Mouse (Mus musculus) hindbrain, embryonic 11.5 days (tissue): Measurements from ENCODE around the gene Phf13. TPM values are rescaled to one million over a fixed set of nuclear protein-coding genes. Genes with fewer than 3 reads are reported as not detected.

Source experiments
- ATAC-seq: fragments of 200-750 bp; cut with Nextera tagmentation; 2 replicates; pipeline ENCODE4 v1.8.0; 2017; ENCODE audit warnings: mild to moderate bottlenecking, moderate TSS enrichment, moderate library complexity; ENCODE audit not compliant: low FRiP score
- DNase-seq: peaks from one replicate; pipeline ENCODE4 v3.0.0-alpha.2; 2015; ENCODE audit warnings: low spot score
- H3K27ac ChIP-seq: fragments of 300-500 bp; sonication (generic); 2 replicates; pipeline ENCODE4 v1.5.1; 2014; ENCODE audit warnings: mild to moderate bottlenecking, low read depth, low read length
- H3K27me3 ChIP-seq: fragments of 300-500 bp; sonication (generic); 2 replicates; pipeline ENCODE4 v1.6.1; 2014; ENCODE audit warnings: mild to moderate bottlenecking, low read length, moderate library complexity, mixed read lengths; ENCODE audit not compliant: control insufficient read depth, insufficient read depth
- H3K36me3 ChIP-seq: fragments of 300-500 bp; sonication (generic); 2 replicates; pipeline ENCODE4 v1.6.1; 2014; ENCODE audit warnings: mild to moderate bottlenecking, low read length, moderate library complexity, mixed read lengths; ENCODE audit not compliant: control insufficient read depth, insufficient read depth
- H3K4me1 ChIP-seq: fragments of 300-500 bp; sonication (generic); replicated peaks from 2 replicates; pipeline ENCODE4 v1.6.1; 2014; ENCODE audit warnings: low read length, mixed read lengths; ENCODE audit not compliant: control insufficient read depth, insufficient read depth
- H3K4me2 ChIP-seq: fragments of 300-500 bp; sonication (generic); replicated peaks from 2 replicates; pipeline ENCODE4 v1.6.1; 2014; ENCODE audit warnings: mild to moderate bottlenecking, low read depth, low read length
- H3K4me3 ChIP-seq: fragments of 300-500 bp; sonication (generic); 2 replicates; pipeline ENCODE4 v1.5.1; 2014; ENCODE audit warnings: low read depth, low read length
- H3K9ac ChIP-seq: fragments of 300-500 bp; sonication (generic); 2 replicates; pipeline ENCODE4 v1.6.1; 2014; ENCODE audit warnings: low read depth, low read length
- H3K9me3 ChIP-seq: fragments of 300-500 bp; sonication (generic); 2 replicates; pipeline ENCODE4 v1.6.1; 2016; ENCODE audit warnings: low read length; ENCODE audit not compliant: control insufficient read depth
- WGBS: fragments of 180-500 bp; shearing (Covaris S2); extraction: QIAGEN DNeasy Blood & Tissue Kit; methylation state at CpG from one replicate; pipeline ENCODE4 v1.1.7; 2014; 5-methylcytosine and 5-hydroxymethylcytosine counted together
- polyA plus RNA-seq: library from polyadenylated mRNA; unstranded; fragments of >200 nt; fragmentation: Nextera tagmentation; extraction: Ambion mirVana; gene quantifications from 2 replicates; pipeline ENCODE4 v1.2.1, GENCODE M21; 2014

The Phf13 gene
- polyA plus RNA-seq, 1 experiment from 2014 or later, result 15.2 TPM

- no peak for ATAC-seq
- 94% methylated on average over 1 of the region's 1 CpGs for WGBS
These were observed 40.3 kb downstream of the Phf13 start for GRCm38 (mm10) chr4:151955791-151956190.

GRCm38 (mm10) chr4:151953209-151953608 is 42.8 kb downstream of the Phf13 start:
- Histone ChIP-seq H3K4me1 (no peaks in the 10 kb centered on the region), H3K36me3 (peaks cover 7% of the 10 kb centered on the region; the same call in 1 of the 2 replicates), H3K27ac (no peak overlapping the region), H3K9ac (no peak overlapping the region), H3K4me2 (no peak overlapping the region), H3K27me3 (no peaks in the 10 kb centered on the region), H3K4me3 (no peak overlapping the region), H3K9me3 (no peaks in the 10 kb centered on the region)
- no peak for ATAC-seq
- DNase-seq, result no peak
- 84% methylated on average over 6 of the region's 6 CpGs for WGBS

More at GRCm38 (mm10) chr4:151955791-151956190, 40.3 kb downstream of the Phf13 start:
- Histone ChIP-seq H3K4me2 (no peak overlapping the region), H3K36me3 (0 out of 2 replicates have a peak, but pooled peaks cover 9% of the 10 kb centered on the region), H3K9ac (no peak overlapping the region), H3K4me3 (no peak overlapping the region), H3K27me3 (no peaks in the 10 kb centered on the region), H3K4me1 (no peaks in the 10 kb centered on the region), H3K9me3 (no peaks in the 10 kb centered on the region), H3K27ac (no peak overlapping the region)
- no peak for DNase-seq

GRCm38 (mm10) chr4:151948497-151949471 is 47.3 kb downstream of the Phf13 start:
- Histone ChIP-seq H3K4me3 (no peak overlapping the region), H3K4me1 (no peaks in the 10 kb centered on the region), H3K4me2 (no peak overlapping the region), H3K9me3 (no peaks in the 10 kb centered on the region), H3K27me3 (no peaks in the 10 kb centered on the region), H3K9ac (no peak overlapping the region), H3K36me3 (peaks cover 5% of the 10 kb centered on the region; the same call in 1 of the 2 replicates), H3K27ac (no peak overlapping the region)
- DNase-seq, result no peak
- no peak for ATAC-seq
- WGBS, result 92% methylated on average over 14 of the region's 14 CpGs

GRCm38 (mm10) chr4:151946211-151946610 is 49.8 kb downstream of the Phf13 start:
- whole genome bisulfite sequencing, result 89% methylated on average over 11 of the region's 11 CpGs
- ATAC-seq, result no peak
- Histone ChIP-seq H3K4me2 (no peak overlapping the region), H3K27ac (no peak overlapping the region), H3K27me3 (no peaks in the 10 kb centered on the region), H3K4me3 (no peak overlapping the region), H3K36me3 (peaks cover 3% of the 10 kb centered on the region; the same call in 1 of the 2 replicates), H3K9ac (no peak overlapping the region), H3K9me3 (no peaks in the 10 kb centered on the region), H3K4me1 (no peaks in the 10 kb centered on the region)
- no peak for DNase-seq

Other genes with a start within 250 kb of the Phf13 start
- 117 and 130 TPM in 2 replicates for gene Camta1, start 134.4 kb downstream of the Phf13 start, polyA plus RNA-seq
- gene Dnajc11, start 62.6 kb downstream of the Phf13 start, polyA plus RNA-seq, result 73.8 and 80.1 TPM in 2 replicates
- 20.0 and 20.4 TPM in 2 replicates for gene Thap3, start 7.3 kb downstream of the Phf13 start, polyA plus RNA-seq
- gene Klhl21, start 12.5 kb upstream of the Phf13 start, polyA plus RNA-seq, result 2.7 and 3.0 TPM in 2 replicates
- 18.0 and 19.6 TPM in 2 replicates for gene Zbtb48, start 31.4 kb upstream of the Phf13 start, polyA plus RNA-seq
- gene Tas1r1, start 42.3 kb upstream of the Phf13 start, polyA plus RNA-seq, result 0.62 and 0.84 TPM in 2 replicates
- 23.2 and 25.6 TPM in 2 replicates for gene Nol9, start 43.1 kb upstream of the Phf13 start, polyA plus RNA-seq
- 4.0 and 4.6 TPM in 2 replicates for gene Plekhg5, start 76.2 kb upstream of the Phf13 start, polyA plus RNA-seq
- gene Tnfrsf25, start 119.7 kb upstream of the Phf13 start, polyA plus RNA-seq, result 0.18 and 0.28 TPM in 2 replicates
- 1.4 and 2.0 TPM in 2 replicates for gene Espn, start 156.1 kb upstream of the Phf13 start, polyA plus RNA-seq
- gene Hes2, start 162.6 kb upstream of the Phf13 start, polyA plus RNA-seq, result 2.7 and 4.3 TPM in 2 replicates
- gene Acot7, start 181.9 kb upstream of the Phf13 start, polyA plus RNA-seq, result 116 and 125 TPM in 2 replicates